14 mouse cellular contexts compared by ENCODE assay signal in genomic region chr5:123862374-123863350, GRCm38 (mm10). TPM values are rescaled to one million over a fixed set of nuclear protein-coding genes. Genes with fewer than 3 reads are reported as not detected.
DNase-seq lines count a peak whose midpoint lies in the region; ATAC-seq and TF ChIP-seq lines count a peak whose summit lies in the region.
"Had no signal": no experiment of that assay in that cellular context is flagged by ENCODE, and none has a peak within 500 bp of the region (broad histone marks: within the 10 kb centered on the region; RNA-seq: fewer than 3 reads in every experiment).

No protein-coding gene starts in this region.

- peaks cover 18% of the 10 kb centered on the region for H3K27me3 ChIP-seq in megakaryocyte, embryonic 14.5 days (replicated peaks)
- no peaks in the 10 kb centered on the region for H3K27me3 ChIP-seq in hindbrain, embryonic 14.5 days (ENCODE audit: control insufficient read depth, insufficient read depth, low read length)
- H3K27me3 ChIP-seq: embryonic facial prominence, embryonic 13.5 days had no signal

- no peak for TF ChIP-seq CTCF in bone marrow, adult 2 months (IDR thresholded peaks at IDR 0.05; ENCODE audit: control insufficient read depth, insufficient read depth, low read length)

- no peaks in the 10 kb centered on the region for H3K9me3 ChIP-seq in megakaryocyte, embryonic 14.5 days
- no peaks in the 10 kb centered on the region for H3K9me3 ChIP-seq in hindbrain, embryonic 14.5 days (ENCODE audit: control insufficient read depth, low read length)
- H3K9me3 ChIP-seq: embryonic facial prominence, embryonic 13.5 days; G1E had no signal

- no peak overlapping the region for H3K4me2 ChIP-seq in hindbrain, embryonic 14.5 days (replicated peaks)
- H3K4me2 ChIP-seq: embryonic facial prominence, embryonic 13.5 days had no signal

- no peaks in the 10 kb centered on the region for H3K36me3 ChIP-seq in megakaryocyte, embryonic 14.5 days (replicated peaks; ENCODE audit: low read length)
- H3K36me3 ChIP-seq in hindbrain, embryonic 14.5 days (replicated peaks; ENCODE audit: control insufficient read depth, insufficient read depth) = no peaks in the 10 kb centered on the region
- H3K36me3 ChIP-seq: embryonic facial prominence, embryonic 13.5 days; G1E had no signal

- ATAC-seq in hindbrain, embryonic 14.5 days (ENCODE audit: low FRiP score) = no peak
- ATAC-seq: hindbrain, postnatal 0 days had no signal

- DNase-seq in layer of hippocampus, adult 9-11 months = peak; percentile 58
- no peak for DNase-seq in layer of hippocampus, adult 8-10 months (ENCODE audit: low spot score in 2 of 2)
- DNase-seq in gonadal fat pad, adult 2 months (ENCODE audit: low read depth) = peak; percentile 81
- DNase-seq in frontal cortex, postnatal 14 days (ENCODE audit: low spot score in 2 of 2) = no peak
- DNase-seq in hindbrain, embryonic 14.5 days (ENCODE audit: low spot score) = no peak
- DNase-seq in cerebellum, adult 9-11 months = no peak
- DNase-seq: cerebellum, adult 8-10 months; gastrocnemius, postnatal 10 days; midbrain, embryonic 14.5 days had no signal

- peaks cover 9% of the 10 kb centered on the region for H3K4me1 ChIP-seq in bone marrow, adult 2 months (ENCODE audit: control insufficient read depth, insufficient read depth, low read length)
- peaks cover 8% of the 10 kb centered on the region; the same call in 1 of the 2 replicates for H3K4me1 ChIP-seq in megakaryocyte, embryonic 14.5 days
- no peaks in the 10 kb centered on the region for H3K4me1 ChIP-seq in hindbrain, embryonic 14.5 days (replicated peaks; ENCODE audit: control insufficient read depth, insufficient read depth, low read length)

- H3K4me3 ChIP-seq in bone marrow, adult 2 months (replicated peaks; ENCODE audit: control insufficient read depth, low read depth, low read length) = peak overlapping the region; percentile 38
- H3K4me3 ChIP-seq in megakaryocyte, embryonic 14.5 days (replicated peaks) = peak overlapping the region; percentile 59
- H3K4me3 ChIP-seq in hindbrain, embryonic 14.5 days (replicated peaks; ENCODE audit: low read length) = no peak overlapping the region
- H3K4me3 ChIP-seq: embryonic facial prominence, embryonic 13.5 days had no signal

- WGBS in bone marrow, adult 2 months = 37% methylated on average over 15 of the region's 15 CpGs
- WGBS in hindbrain, embryonic 14.5 days = 86% methylated on average over 15 of the region's 15 CpGs

- no peak for TF ChIP-seq POLR2A in bone marrow, adult 2 months (IDR thresholded peaks at IDR 0.05; ENCODE audit: borderline replicate concordance, control insufficient read depth, low read depth, low read length)

- H3K27ac ChIP-seq in bone marrow, adult 2 months (ENCODE audit: control insufficient read depth, insufficient read depth, low read depth, low read length, poor library complexity) = no peak overlapping the region
- no peak overlapping the region for H3K27ac ChIP-seq in hindbrain, embryonic 14.5 days
- H3K27ac ChIP-seq: embryonic facial prominence, embryonic 13.5 days; hindbrain, postnatal 0 days had no signal

- H3K9ac ChIP-seq in hindbrain, embryonic 14.5 days = no peak overlapping the region
- H3K9ac ChIP-seq: embryonic facial prominence, embryonic 13.5 days had no signal

RNA-seq across cellular contexts. Expression of gene Hcar2, which starts 2.6 kb away (rescaled TPM):
- 1 to 10 TPM in 2 of 4 experiments, under 1 TPM in 1, not detected in 1; 0.33 to 5.8 (median 5.2) TPM for total RNA-seq in layer of hippocampus, adult 8-10 months (2022)
- 3.6 TPM in 1 of 2 replicates, not detected in the other for polyA plus RNA-seq in bone marrow, adult 2 months (2011; ENCODE audit: insufficient read depth, insufficient read length, low replicate concordance, missing spikeins)
- 7.6 and 8.5 TPM in 2 replicates for polyA plus RNA-seq in gonadal fat pad, adult 2 months (2012; rRNA removed)
- polyA plus RNA-seq in megakaryocyte, embryonic 14.5 days (2012; ENCODE audit: insufficient read depth, low replicate concordance) = not detected in 2 replicates
- not detected in 2 replicates for polyA plus RNA-seq in hindbrain, embryonic 14.5 days (2014; fragmentation: Nextera tagmentation; extraction: Ambion mirVana)
- total RNA-seq: hindbrain, postnatal 0 days had no signal
- polyA plus RNA-seq: G1E; hindbrain, postnatal 0 days had no signal

RNA-seq across cellular contexts. Expression of gene Hcar1, which starts 17.2 kb away (rescaled TPM):
- 1 to 10 TPM; 1.0 to 1.6 (median 1.2) TPM for total RNA-seq in layer of hippocampus, adult 8-10 months (2022)
- polyA plus RNA-seq in bone marrow, adult 2 months (2011; ENCODE audit: insufficient read depth, insufficient read length, low replicate concordance, missing spikeins) = not detected in 2 replicates
- 20.6 and 23.5 TPM in 2 replicates for polyA plus RNA-seq in gonadal fat pad, adult 2 months (2012; rRNA removed)
- polyA plus RNA-seq in megakaryocyte, embryonic 14.5 days (2012; ENCODE audit: insufficient read depth, low replicate concordance) = 0.50 TPM in 1 of 2 replicates, not detected in the other
- 0.51 and 0.64 TPM in 2 replicates for polyA plus RNA-seq in hindbrain, embryonic 14.5 days (2014; fragmentation: Nextera tagmentation; extraction: Ambion mirVana)
- polyA plus RNA-seq: G1E had no signal

RNA-seq across cellular contexts. Expression of gene Denr, which starts 44.3 kb away (rescaled TPM):
- 10 to 100 TPM; 59.4 to 66.0 (median 60.5) TPM for total RNA-seq in layer of hippocampus, adult 8-10 months (2022)
- polyA plus RNA-seq in bone marrow, adult 2 months (2011; ENCODE audit: insufficient read depth, insufficient read length, low replicate concordance, missing spikeins) = 28.4 and 41.1 TPM in 2 replicates
- polyA plus RNA-seq in gonadal fat pad, adult 2 months (2012; rRNA removed) = 9.0 and 14.4 TPM in 2 replicates
- 3.0 and 91.3 TPM in 2 replicates for polyA plus RNA-seq in megakaryocyte, embryonic 14.5 days (2012; ENCODE audit: insufficient read depth, low replicate concordance)
- polyA plus RNA-seq in hindbrain, embryonic 14.5 days (2014; fragmentation: Nextera tagmentation; extraction: Ambion mirVana) = 104 and 111 TPM in 2 replicates

Comparison
In these comparisons a context has a peak if more than half of its experiments do, and no peak if none do; other contexts are left out.
1. DNase-seq: peak in layer of hippocampus, adult 9-11 months (single experiment) and gonadal fat pad, adult 2 months (single experiment); none in layer of hippocampus, adult 8-10 months (0 of 2), frontal cortex, postnatal 14 days (0 of 2), hindbrain, embryonic 14.5 days (single experiment) and cerebellum, adult 9-11 months (single experiment).
2. RNA of gene Hcar1, which starts 17.2 kb away (polyA plus RNA-seq): 20.6 to 23.5 TPM in gonadal fat pad, adult 2 months; 0.51 to 0.64 TPM in hindbrain, embryonic 14.5 days, not detected in bone marrow, adult 2 months and 0.50 TPM in megakaryocyte, embryonic 14.5 days; every median in the first group is over 10 times any median in the second.